Mouse (Mus musculus): ENCODE results near the gene Axin2.

Axin2 gene

DNA sequence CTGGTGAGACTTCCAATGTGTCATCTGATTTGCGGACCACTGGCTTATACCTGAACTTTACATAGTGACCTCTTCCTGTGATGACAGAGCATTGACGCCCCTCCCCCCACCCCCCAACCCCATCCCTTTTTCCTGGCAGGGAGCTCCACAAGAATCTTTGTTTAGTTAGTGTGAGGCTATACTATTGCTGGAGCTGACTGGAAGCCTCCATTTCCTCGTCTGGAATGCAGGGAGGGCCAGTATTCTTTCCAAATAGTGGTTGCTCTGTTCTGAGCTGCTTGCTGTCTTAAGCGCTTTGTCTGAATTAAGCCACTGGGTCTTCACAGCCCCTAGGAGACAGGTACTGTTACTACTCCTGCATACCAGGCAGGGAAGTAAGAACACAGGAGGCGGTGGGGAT lies 53.7 kb downstream of the Axin2 start:
- DNase-seq (ENCODE audit: low read depth): no peak

- DNase-seq (ENCODE audit: low read depth): no peak
These were observed 55.4 kb downstream of the Axin2 start for GRCm38 (mm10) chr11:108975583-108975982.

DNA sequence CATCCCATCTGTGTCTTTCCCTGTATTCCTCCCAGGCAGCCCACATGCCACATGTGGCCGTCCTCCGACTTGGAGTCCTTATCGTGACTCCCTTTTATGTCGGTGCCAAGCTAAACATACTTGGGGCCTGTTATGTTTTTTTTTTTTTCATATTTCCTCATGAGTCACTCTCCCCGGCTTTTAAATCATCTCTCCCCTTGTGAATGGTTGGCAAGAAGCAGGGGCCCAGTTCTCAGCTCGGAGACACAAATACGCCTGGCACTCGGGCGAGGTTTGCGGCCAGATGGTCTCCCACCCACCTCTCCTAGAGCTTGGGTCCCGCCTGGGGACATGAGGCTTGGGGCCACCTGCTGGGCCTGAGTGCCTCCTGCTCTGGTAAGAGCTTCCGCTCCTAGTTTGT lies 60.4 kb downstream of the Axin2 start:
- no peak for DNase-seq (ENCODE audit: low read depth)

GRCm38 (mm10) chr11:108981012-108981411 lies 60.9 kb downstream of the Axin2 start:
- DNase-seq (ENCODE audit: low read depth): no peak

DNA sequence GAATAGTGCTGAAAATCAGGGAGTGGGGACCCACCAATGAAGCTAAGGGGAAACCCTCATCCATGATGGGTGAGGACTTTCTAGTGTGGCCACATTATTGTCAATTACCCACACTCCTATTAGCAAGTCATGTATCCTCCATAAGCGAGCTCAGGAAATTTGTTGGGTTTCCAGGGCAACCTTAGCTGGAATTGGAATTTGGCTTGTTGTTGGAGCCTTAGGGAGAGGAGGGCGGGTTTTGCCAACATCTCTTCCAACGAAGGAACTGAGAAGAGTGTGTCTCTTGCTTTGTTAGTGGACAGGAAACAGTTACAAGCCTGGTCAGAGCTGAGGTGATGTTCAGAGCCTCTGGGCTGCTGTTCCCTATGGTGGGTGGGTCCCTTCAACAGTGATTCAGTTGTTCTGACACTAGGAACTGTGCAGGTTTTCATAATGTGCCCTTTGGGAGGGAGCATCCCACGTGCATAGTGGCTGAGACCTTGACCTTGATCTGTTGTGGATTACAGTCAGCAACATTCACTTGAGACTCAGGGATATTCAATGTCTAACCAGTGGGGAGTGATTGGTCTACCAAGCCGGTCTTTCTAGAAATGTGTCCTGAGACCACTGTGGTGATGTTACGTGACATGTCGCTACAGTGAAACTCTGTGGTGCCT lies 63.4 kb downstream of the Axin2 start:
- no peak for DNase-seq (ENCODE audit: low read depth)

DNA sequence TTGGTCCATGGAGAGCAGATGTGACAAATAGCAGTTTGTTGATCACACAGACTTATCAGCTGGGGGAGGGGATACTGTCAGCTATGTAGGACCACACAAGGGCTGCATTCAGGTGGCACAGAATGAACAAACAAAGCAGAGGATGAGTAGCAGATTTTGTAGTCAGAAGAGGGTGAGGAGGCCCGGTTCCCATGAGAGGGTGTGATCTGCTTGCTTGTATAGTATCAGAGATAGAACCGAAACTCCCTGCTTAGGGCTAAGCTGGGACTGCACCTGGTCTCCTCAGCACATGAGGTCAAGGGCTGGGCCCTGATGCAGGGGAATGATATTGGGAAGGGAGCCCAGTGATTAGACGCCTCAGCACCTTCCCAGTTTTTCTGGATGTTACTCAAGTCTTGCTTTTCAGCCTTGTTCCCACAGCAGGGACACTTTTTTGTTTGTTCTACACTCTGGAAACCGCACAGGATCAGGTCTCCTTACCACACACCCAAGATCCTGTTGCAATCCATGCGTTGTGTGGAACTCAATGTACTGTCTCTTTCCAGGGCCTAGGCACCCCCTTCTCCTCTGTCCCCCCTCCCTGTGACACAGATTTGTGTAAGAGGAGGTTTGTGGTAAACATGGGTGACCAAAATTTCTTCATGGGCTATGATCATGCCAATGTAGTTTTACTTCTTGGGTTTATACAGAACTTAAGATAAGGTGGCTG lies 64.7 kb downstream of the Axin2 start:
- DNase-seq (ENCODE audit: low read depth): no peak

- no peak for DNase-seq (ENCODE audit: low read depth)
These were observed 65.7 kb downstream of the Axin2 start for GRCm38 (mm10) chr11:108985836-108986235.

DNA sequence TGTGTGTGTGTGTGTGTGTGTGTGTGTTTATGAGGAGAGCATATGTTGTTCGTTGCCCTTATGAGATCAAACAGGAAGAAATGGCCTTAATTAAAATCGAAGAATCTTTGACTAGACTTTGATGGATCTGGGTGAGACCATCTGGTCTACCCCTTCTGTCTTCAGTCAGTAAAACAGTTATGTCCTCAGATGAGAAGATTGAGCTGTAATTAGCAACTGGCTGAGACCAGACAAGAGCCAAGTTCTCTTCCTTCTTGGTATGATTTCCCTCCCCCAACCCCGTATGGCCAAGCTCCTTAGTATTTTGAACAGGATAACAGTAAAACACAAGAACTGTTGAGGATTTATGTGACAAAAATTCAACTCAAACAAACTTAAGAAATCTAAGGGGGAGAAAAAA lies 67.1 kb downstream of the Axin2 start:
- no peak for DNase-seq (ENCODE audit: low read depth)

GRCm38 (mm10) chr11:108987705-108988104 lies 67.6 kb downstream of the Axin2 start:
- DNase-seq (ENCODE audit: low read depth): no peak

GRCm38 (mm10) chr11:108988258-108988657 lies 68.1 kb downstream of the Axin2 start:
- no peak for DNase-seq (ENCODE audit: low read depth)

DNA sequence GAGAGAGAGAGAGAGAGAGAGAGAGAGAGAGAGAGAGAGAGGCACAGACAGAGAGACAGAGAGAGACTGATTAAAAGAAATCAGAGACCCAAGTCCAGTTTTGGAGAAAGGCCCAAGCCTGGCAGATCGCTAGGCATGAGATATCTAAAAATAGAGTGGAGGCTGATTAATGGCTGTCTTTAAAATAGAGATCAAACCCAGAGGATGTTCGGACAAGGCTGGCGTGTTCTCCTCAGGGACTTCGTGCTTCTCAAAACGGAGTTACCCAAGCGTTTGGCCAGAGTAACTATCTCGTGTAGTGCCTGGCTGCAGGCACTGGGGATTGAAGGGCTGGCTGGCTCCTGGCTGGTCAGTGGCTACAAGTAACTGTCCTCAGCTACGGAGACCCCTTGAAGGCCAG lies 69.8 kb downstream of the Axin2 start:
- DNase-seq (ENCODE audit: low read depth): no peak

DNA sequence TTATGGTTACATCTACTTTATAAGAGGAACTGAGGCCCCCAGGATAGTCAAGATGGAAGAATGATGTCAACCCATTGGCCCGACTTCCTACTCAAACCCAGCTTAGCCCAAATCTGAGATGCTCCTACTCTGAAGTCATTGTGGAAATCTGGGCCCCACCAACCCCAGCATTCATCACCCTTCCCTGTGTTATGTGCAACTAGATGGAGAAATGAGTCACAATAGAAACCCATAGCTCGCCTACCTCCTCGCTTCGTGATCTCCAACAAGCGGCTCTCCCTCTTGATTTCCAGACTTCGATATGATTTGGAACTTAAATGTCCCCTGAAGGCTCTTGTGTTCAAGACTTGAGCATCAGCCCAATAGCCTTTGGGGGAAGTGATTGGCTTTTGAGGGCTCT lies 73.3 kb downstream of the Axin2 start:
- DNase-seq (ENCODE audit: low read depth): no peak

DNA sequence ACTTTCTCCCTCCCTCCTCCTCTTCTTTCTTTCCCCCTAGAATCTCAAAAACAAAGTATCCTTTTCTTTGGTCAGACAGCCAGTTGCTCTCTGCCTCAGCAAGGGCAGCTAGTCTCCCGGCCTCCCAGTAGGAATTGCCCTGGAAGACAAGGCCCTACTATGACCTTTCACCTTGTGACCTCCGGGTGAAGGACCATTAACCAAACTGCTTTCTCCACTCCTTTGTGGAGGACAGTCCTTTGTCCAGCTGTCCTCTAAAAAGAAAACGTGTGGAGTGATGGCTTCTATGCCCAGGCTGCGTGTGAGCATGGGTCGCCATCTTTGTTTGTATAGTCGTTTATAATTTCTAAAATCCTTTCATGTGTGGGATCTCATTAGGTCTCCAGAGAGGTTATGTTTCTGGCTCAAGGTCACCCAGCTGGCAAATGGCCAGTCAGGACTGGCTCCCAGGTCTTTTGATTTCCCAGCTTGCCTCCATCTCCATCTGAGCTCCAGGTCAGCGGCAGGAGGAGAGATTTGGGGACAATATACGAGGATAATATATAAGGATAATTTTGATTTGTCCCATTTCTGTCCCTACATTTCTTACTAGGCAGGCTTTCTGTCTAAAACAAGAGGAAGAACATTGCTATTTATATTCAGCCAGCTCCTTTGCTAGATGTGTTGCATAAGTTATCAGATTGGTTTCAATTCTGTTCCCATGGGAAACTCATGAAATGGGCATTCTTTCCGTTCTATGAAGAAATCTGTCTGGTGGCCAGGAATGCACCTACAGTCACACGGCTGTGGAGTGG lies 75.2 kb downstream of the Axin2 start:
- DNase-seq (ENCODE audit: low read depth): no peak

DNA sequence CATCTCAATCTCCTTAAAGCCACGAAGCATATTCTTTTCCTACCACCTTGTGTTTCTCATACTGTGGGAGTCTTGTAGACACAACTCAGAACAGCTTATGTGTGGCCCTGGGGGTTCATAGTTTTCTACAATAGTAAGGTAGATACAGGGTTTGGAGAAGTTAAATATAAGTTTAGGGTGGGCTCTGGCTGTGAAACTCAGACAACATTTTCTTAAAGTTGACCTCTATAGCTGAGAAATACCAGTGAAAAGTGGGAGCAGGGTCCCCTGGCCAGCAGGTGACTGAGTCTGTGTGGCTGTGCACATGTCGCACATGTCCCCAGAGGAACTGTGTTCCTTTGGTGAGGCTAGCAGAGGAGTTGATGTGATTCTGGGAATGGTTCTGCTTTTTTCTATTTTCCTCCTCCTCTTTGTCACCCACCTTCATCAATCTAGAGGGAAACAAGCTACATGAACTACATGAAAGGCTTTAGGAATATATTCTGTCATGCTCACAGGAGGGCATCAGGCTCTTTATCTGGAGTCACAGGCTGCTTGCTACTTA lies 75.9 kb downstream of the Axin2 start:
- DNase-seq (ENCODE audit: low read depth): no peak

DNA sequence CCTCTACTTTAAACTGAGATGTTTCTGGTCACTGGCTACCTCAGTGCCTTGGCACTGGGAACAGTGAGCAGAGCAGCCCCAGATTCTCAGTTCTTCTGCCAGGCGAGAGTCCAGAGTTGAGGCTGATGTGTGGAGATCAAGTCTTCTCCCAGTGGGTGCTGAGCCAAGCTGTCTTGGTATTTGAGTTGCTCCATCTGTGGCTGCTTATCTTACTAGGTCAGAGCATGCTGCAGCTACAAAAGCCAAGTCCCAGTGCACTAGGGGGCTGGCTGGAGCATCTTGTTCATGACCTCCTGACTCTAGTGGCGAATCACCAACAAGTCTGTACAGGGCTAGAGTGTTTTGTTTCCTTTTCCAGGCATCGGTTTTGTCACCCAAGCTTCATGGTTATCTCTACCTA lies 77.7 kb downstream of the Axin2 start:
- DNase-seq (ENCODE audit: low read depth): no peak

Measured in c-Kit-positive CD71-positive TER-119-negative erythroid progenitor cells, embryonic 14.5 days (primary cell).